In genomic region chr3:34076058-34076759, GRCm38 (mm10) we compare ENCODE assay signal across 16 mouse cellular contexts. TPM values are rescaled to one million over a fixed set of nuclear protein-coding genes. Genes with fewer than 3 reads are reported as not detected.
A peak's percentile ranks its signal among the peaks of the same experiment; 100 is the strongest.
DNase-seq lines count a peak whose midpoint lies in the region; ATAC-seq and TF ChIP-seq lines count a peak whose summit lies in the region.
"Had no signal": no experiment of that assay in that cellular context is flagged by ENCODE, and none has a peak within 500 bp of the region (broad histone marks: within the 10 kb centered on the region; RNA-seq: fewer than 3 reads in every experiment).

No protein-coding gene starts in this region.

- H3K4me1 ChIP-seq in heart, embryonic 14.5 days (ENCODE audit: control insufficient read depth in 2 of 2, insufficient read depth in 2 of 2, low read length in 2 of 2), result peaks cover 0 to 20% of the 10 kb centered on the region in 2 experiments; a peak in 2 of 4 replicates
- H3K4me1 ChIP-seq in heart, embryonic 11.5 days (ENCODE audit: control insufficient read depth, insufficient read depth, low read length), result peaks cover 3% of the 10 kb centered on the region; the same call in 1 of the 2 replicates
- H3K4me1 ChIP-seq in liver, embryonic 14.5 days (replicated peaks; ENCODE audit: control insufficient read depth in 2 of 2, insufficient read depth in 2 of 2, low read length in 1 of 2), result peaks cover 5 to 10% of the 10 kb centered on the region in 2 experiments
- peaks cover 9% of the 10 kb centered on the region for H3K4me1 ChIP-seq in limb, embryonic 10.5 days

- H3K27ac ChIP-seq in heart, embryonic 14.5 days (replicated peaks in 1 of 2; ENCODE audit: control insufficient read depth in 1 of 2, insufficient read depth in 1 of 2, low read depth in 2 of 2, low read length in 2 of 2), result peak overlapping the region in 1 of 2 experiments; percentile 46; a peak in 2 of 4 replicates
- no peak overlapping the region for H3K27ac ChIP-seq in heart, embryonic 11.5 days (ENCODE audit: low read depth, low read length)
- no peak overlapping the region for H3K27ac ChIP-seq in liver, embryonic 14.5 days
- no peak overlapping the region for H3K27ac ChIP-seq in limb, embryonic 10.5 days
- H3K27ac ChIP-seq: heart, embryonic 10.5 days had no signal

- no peaks in the 10 kb centered on the region for H3K27me3 ChIP-seq in heart, embryonic 14.5 days (ENCODE audit: control insufficient read depth, insufficient read depth, low read length)
- no peaks in the 10 kb centered on the region for H3K27me3 ChIP-seq in heart, embryonic 11.5 days (ENCODE audit: control insufficient read depth, insufficient read depth, low read length)
- no peaks in the 10 kb centered on the region for H3K27me3 ChIP-seq in liver, embryonic 14.5 days (ENCODE audit: control insufficient read depth, insufficient read depth, low read length)
- no peaks in the 10 kb centered on the region for H3K27me3 ChIP-seq in limb, embryonic 10.5 days (ENCODE audit: low read depth, poor library complexity, severe bottlenecking)

- 0 out of 2 replicates have a peak overlapping the region, but pooled peaks have one; percentile 2 for H3K4me2 ChIP-seq in heart, embryonic 14.5 days (ENCODE audit: low read length)
- no peak overlapping the region for H3K4me2 ChIP-seq in heart, embryonic 11.5 days
- H3K4me2 ChIP-seq in liver, embryonic 14.5 days (ENCODE audit: low read depth), result no peak overlapping the region

- no peak for ATAC-seq in heart, embryonic 14.5 days (ENCODE audit: insufficient number of reproducible peaks, insufficient read depth, low FRiP score, low read depth)
- ATAC-seq in heart, embryonic 11.5 days (replicated peaks; ENCODE audit: insufficient number of reproducible peaks, low FRiP score, low TSS enrichment), result no peak
- peak; percentile 25; the same call in 1 of the 2 replicates for ATAC-seq in liver, embryonic 14.5 days (ENCODE audit: insufficient read depth)
- ATAC-seq: forebrain, embryonic 14.5 days; inflammation-experienced regulatory T-cells, adult 6 months had no signal

- no peak for TF ChIP-seq EP300 in liver, embryonic 14.5 days (IDR thresholded peaks at IDR 0.05; ENCODE audit: low read depth)

- no peak for TF ChIP-seq CTCF in liver, embryonic 14.5 days (IDR thresholded peaks at IDR 0.05; ENCODE audit: low read depth)

- WGBS in heart, embryonic 14.5 days, result 37% methylated on average over 6 of the region's 6 CpGs
- 51% methylated on average over 6 of the region's 6 CpGs for WGBS in heart, embryonic 11.5 days (ENCODE audit: insufficient replicate concordance)
- 71% methylated on average over 6 of the region's 6 CpGs for WGBS in liver, embryonic 14.5 days (ENCODE audit: insufficient replicate concordance)
- WGBS in limb, embryonic 10.5 days, result 79% methylated on average over 6 of the region's 6 CpGs

- H3K9ac ChIP-seq in heart, embryonic 14.5 days (ENCODE audit: low read length), result peak overlapping the region; percentile 39; the same call in 1 of the 2 replicates
- no peak overlapping the region for H3K9ac ChIP-seq in heart, embryonic 11.5 days (ENCODE audit: low read depth, low read length)
- no peak overlapping the region for H3K9ac ChIP-seq in liver, embryonic 14.5 days (replicated peaks)

- no peak overlapping the region for H3K4me3 ChIP-seq in heart, embryonic 14.5 days (ENCODE audit: control insufficient read depth in 1 of 2, insufficient read depth in 1 of 2, low read depth in 1 of 2, low read length in 2 of 2)
- H3K4me3 ChIP-seq in heart, embryonic 11.5 days (ENCODE audit: low read depth, low read length), result no peak overlapping the region
- H3K4me3 ChIP-seq in liver, embryonic 14.5 days (ENCODE audit: insufficient read depth in 1 of 2, low read depth in 2 of 2, low read length in 2 of 2), result no peak overlapping the region
- H3K4me3 ChIP-seq in limb, embryonic 10.5 days, result no peak overlapping the region
- H3K4me3 ChIP-seq: erythroblast, embryonic 14.5 days; heart, embryonic 10.5 days had no signal

- DNase-seq in liver, embryonic 14.5 days (ENCODE audit: low read depth in 3 of 3, low spot score in 3 of 3), result no peak
- no peak for DNase-seq in liver
- DNase-seq in kidney, postnatal 36 days, result peak; percentile 20 to 21
- DNase-seq in layer of hippocampus, adult 9-11 months, result no peak
- no peak for DNase-seq in left cerebral cortex, adult 9 months (ENCODE audit: low spot score in 2 of 2)
- DNase-seq in limb, embryonic 10.5 days (ENCODE audit: low spot score), result no peak
- DNase-seq: adrenal gland, adult 2 months; cerebellum, adult 11 months; gastrocnemius, postnatal 36 days; right cerebral cortex, adult 18-20 months had no signal

- H3K9me3 ChIP-seq in heart, embryonic 14.5 days (ENCODE audit: control insufficient read depth, low read length), result no peaks in the 10 kb centered on the region
- no peaks in the 10 kb centered on the region for H3K9me3 ChIP-seq in heart, embryonic 11.5 days (replicated peaks; ENCODE audit: control insufficient read depth, low read length)
- no peaks in the 10 kb centered on the region for H3K9me3 ChIP-seq in liver, embryonic 14.5 days (ENCODE audit: control insufficient read depth, low read length)
- no peaks in the 10 kb centered on the region for H3K9me3 ChIP-seq in limb, embryonic 10.5 days (replicated peaks)
- H3K9me3 ChIP-seq: heart, embryonic 10.5 days had no signal

- H3K36me3 ChIP-seq in heart, embryonic 14.5 days (ENCODE audit: control insufficient read depth, insufficient read depth, low read length), result peaks cover 67% of the 10 kb centered on the region
- peaks cover 6% of the 10 kb centered on the region; the same call in 1 of the 2 replicates for H3K36me3 ChIP-seq in heart, embryonic 11.5 days (ENCODE audit: control insufficient read depth, insufficient read depth, low read length)
- peaks cover 36% of the 10 kb centered on the region for H3K36me3 ChIP-seq in liver, embryonic 14.5 days (replicated peaks; ENCODE audit: control insufficient read depth, insufficient read depth, low read depth)
- peaks cover 64% of the 10 kb centered on the region for H3K36me3 ChIP-seq in limb, embryonic 10.5 days

RNA-seq across cellular contexts. Expression of gene Dnajc19, which starts 4.9 kb away (rescaled TPM):
- 149 TPM in 2 replicates for polyA plus RNA-seq in heart, embryonic 14.5 days (2014; fragmentation: Nextera tagmentation; extraction: Ambion mirVana)
- 142 and 146 TPM in 2 replicates for polyA plus RNA-seq in heart, embryonic 11.5 days (2014; fragmentation: Nextera tagmentation; extraction: Ambion mirVana)
- polyA plus RNA-seq in liver, embryonic 14.5 days (2012; rRNA removed), result 55.7 and 73.1 TPM in 2 replicates
- polyA plus RNA-seq in liver, embryonic 14.5 days (2014; fragmentation: Nextera tagmentation; extraction: Ambion mirVana), result 193 and 209 TPM in 2 replicates
- 164 and 181 TPM in 2 replicates for polyA plus RNA-seq in limb, embryonic 10.5 days (2016; fragmentation: Nextera tagmentation; extraction: Ambion mirVana)

RNA-seq across cellular contexts. Expression of gene Fxr1, which starts 56.5 kb away (rescaled TPM):
- polyA plus RNA-seq in heart, embryonic 14.5 days (2014; fragmentation: Nextera tagmentation; extraction: Ambion mirVana), result 73.9 and 78.5 TPM in 2 replicates
- 83.4 and 89.2 TPM in 2 replicates for polyA plus RNA-seq in heart, embryonic 11.5 days (2014; fragmentation: Nextera tagmentation; extraction: Ambion mirVana)
- polyA plus RNA-seq in liver, embryonic 14.5 days (2012; rRNA removed), result 13.1 and 26.8 TPM in 2 replicates
- 25.8 and 26.5 TPM in 2 replicates for polyA plus RNA-seq in liver, embryonic 14.5 days (2014; fragmentation: Nextera tagmentation; extraction: Ambion mirVana)
- 56.1 and 60.7 TPM in 2 replicates for polyA plus RNA-seq in limb, embryonic 10.5 days (2016; fragmentation: Nextera tagmentation; extraction: Ambion mirVana)

Comparison
In these comparisons a context has a peak if more than half of its experiments do, and no peak if none do; other contexts are left out.
1. DNase-seq: peak in kidney, postnatal 36 days (2 of 2); none in liver, embryonic 14.5 days (0 of 3), liver (single experiment), layer of hippocampus, adult 9-11 months (single experiment), left cerebral cortex, adult 9 months (0 of 2) and limb, embryonic 10.5 days (single experiment).